Mouse (Mus musculus) R1 (cell line): ENCODE results near the gene Nelfcd.

Source experiments
- DNase-seq: peaks from one replicate; pipeline ENCODE4 v3.0.0-alpha.2; 2018; ENCODE audit warnings: low read depth, low spot score

Nelfcd gene

DNA sequence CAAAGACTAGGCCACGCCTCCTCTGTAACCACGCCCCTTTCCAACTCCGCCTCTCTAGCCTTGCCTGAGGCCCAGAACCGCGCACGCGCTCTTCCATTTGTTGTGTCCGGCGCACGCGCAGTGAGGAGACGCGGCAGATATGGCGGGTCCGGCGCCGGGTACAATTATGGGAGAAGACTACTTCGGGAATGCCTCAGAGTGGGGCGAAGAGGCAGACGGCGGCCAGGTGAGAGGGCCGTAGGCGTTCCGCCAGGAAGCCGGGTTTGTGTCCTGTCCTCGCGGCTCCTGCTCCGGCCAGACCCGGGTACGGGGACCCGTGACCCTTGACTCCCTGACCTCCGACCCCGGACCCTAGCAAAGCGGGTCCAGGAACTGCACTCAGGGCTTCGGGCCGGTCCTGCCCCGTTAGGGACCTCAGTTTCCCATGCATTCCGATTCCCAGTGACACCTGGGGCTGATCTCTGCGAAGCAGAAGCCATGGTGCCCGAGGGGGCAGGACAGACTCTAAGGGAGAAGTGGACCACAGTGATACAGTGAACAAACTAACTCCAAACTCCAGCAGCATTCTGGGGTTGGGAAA, at the start of gene Nelfcd:
Gene Nelfcd, plus strand, starts transcription at position 74 of the 580 bp plus-strand sequence.
- DNase-seq = peak; percentile 95

DNA sequence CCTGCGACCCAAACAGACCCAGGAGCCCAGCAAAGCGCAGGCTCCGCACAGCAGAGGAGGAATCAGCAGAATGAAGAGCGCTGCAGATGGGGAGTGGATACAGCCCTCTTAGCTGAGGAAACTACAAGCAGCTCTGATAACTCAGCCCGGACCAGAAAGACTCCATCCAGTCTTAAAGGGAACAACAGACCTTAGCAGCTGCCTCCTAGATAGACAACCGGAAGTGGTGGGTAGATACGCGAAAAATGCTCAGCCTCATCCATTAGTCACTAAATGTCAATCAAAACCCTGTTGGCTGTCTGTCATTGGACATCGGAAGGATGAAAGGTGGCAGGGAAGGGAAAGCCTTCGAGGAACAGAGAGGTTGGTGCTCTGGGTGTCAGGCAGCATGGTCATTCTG, 49.0 kb upstream of the Nelfcd start:
- no peak for DNase-seq

DNA sequence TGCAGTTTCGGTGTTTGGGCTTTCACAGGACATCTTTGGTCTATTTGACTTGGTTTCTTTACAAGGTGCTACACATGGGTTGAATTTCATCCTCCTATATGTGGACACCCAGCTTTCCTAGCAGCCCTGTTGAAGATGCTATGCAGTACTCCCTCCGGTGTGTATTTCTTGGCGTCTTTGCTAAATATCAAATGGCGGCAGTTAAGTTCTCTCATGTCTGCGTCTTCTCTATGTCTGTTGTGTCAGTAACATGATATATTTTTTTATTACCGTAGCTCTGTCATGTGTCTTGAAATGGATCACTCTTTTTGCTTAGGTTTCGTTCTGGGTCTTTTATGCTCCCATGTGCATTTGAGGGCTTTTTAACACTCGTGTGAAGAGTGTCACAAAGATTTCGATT, 34.6 kb upstream of the Nelfcd start:
- DNase-seq = no peak

DNA sequence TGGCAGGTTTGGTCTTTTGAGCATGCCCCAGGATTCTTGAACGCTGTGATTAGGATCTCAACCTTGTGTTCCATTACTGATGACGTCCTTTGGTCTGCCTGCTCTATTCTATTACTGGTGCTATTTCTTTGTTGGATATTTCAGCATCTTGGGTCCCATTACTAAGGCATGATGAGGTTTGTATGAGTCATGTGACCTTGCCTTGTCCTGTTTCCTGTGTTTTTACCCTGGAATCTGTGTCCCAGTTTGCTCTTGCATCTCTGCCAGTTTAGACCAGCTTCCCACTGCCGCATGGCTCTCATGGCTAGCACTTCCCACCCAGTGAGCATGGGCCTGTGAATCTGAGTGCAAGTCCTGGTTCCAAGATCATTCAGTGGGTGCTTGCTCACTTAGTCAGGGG, 23.7 kb upstream of the Nelfcd start:
- DNase-seq = no peak

DNA sequence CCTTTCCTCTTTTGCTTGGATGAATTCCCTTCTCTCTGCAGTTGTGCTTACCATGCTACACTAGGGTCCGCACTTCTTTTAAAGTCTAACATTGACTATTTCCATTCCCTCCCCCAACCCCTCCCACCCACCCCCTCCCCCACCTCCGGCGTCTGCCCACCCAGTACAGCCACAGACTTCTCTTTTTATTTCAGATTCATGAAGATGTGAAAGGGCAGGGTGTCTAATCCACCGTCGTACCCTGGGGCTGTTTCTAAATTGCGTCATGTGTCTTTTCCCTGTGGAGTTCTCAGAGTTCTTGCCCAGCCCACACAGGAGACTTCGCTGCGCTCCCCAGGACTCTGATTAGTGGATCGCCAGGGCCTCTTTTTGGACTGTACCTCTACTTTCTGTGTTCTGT, 23.1 kb upstream of the Nelfcd start:
- DNase-seq = no peak

DNA sequence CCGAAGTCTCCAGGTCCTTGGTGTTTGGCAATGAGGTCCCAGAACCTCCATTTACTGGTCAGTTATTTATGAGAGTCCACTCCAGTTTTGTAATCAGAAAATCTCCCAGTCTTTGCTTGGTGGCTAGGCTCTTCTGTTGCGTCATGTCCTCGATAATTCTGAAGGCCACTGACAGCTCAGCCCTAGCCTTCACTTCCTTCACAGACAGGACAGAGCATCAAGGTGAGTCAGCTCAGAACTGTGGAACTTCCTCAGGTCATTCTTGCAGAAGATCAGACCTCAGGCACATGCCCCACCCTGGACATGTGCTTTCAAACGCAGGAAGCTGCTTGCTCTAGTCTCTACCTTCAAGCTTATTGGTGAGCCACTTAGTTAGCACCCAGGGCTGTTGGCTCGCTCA, 22.2 kb upstream of the Nelfcd start:
- DNase-seq = no peak

DNA sequence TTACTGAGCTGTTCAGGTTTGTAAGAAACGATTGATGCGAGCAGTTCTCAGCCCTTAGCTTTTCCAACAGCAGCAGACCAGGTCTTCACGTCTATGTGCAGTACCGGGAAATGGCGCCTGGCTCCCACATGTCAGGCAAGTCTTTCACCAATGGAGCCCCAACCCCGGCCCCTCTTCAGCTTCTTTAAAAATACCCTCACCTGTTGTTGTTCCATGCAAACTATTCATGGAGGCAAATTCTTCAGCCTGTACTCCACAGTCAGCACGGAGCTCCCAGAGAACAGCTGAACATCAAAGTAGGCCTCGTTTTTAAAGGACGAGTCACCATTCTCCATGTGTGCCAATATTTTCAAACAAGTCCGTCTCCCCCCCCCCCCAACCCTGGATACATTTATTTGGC, 19.0 kb upstream of the Nelfcd start:
- DNase-seq = no peak

DNA sequence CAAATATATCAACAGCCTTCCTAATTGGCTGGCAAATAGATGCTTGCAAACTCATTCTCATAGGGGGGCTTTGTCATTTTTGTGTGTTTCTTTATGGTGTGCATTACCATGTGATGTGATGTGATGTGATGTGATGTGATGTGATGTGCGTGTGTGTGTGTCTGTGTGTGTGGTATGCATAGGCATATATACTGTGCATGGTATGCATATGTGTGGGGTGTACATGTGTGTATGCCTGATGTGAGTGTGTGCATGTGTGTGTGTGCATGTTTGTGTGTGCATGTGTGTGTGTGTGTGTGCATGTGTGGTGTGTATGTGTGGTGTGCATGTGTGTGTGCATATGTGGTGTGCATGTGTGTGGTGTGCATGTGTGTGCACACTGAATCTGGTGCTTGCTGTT, 18.5 kb upstream of the Nelfcd start:
- no peak for DNase-seq

DNA sequence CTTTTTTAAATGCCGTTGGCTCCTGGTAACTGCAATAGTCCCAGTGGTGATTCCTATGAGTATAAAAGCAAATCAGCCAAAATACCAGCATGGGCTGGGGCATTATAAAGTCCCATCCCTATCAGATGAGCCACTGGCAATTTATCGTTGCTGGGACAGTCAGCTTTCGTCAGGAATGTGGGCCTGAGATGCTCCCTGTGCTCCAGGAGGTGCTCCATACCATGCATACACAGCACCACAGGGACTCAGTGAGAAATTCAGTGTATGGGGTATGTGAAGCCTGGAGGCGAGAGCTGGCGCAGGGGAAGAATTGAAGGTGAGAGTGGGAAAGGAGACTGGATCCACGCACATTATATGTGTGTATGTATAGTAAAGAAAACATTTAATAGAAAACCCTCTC, 17.7 kb upstream of the Nelfcd start:
- DNase-seq = no peak

DNA sequence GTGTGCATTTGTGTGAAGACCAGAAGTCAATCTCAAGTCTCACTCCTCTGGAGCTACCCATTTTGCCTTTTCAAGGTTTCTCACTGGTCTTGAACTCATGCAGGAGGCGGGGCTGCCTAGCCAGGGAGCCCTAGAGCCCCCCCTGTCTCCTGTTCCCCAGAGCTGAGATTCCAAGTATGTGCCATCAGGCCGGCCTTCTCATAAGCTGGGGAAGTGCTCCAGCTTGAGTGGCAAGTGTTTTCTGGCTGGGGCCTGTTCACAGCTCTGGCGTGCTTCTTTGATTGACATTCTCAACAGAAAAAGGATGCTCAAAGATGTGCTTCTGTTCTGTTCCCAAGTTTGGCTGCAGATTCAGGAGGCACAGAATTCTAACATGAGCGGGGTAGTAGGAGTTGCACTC, 15.2 kb upstream of the Nelfcd start:
- DNase-seq = no peak

DNA sequence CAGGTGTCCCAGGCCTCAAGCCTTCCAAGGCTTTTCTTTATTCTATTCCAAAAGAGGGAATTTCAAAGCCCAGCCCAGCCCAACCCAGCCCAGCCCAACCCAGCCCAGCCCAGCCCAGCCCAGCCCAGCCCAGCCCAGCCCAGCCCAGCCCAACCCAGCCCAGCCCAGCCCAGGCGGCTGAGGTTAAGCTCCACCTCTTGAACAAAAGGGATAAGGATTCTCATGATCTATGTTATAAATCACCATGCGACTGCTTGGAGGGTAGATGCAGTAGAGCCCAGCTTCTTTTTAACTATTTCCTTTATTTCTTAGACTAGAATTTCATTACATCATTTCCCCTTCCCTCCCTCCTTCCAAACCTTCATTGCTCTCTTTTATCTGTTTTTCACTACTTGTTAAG, 5.4 kb upstream of the Nelfcd start:
- DNase-seq = no peak

DNA sequence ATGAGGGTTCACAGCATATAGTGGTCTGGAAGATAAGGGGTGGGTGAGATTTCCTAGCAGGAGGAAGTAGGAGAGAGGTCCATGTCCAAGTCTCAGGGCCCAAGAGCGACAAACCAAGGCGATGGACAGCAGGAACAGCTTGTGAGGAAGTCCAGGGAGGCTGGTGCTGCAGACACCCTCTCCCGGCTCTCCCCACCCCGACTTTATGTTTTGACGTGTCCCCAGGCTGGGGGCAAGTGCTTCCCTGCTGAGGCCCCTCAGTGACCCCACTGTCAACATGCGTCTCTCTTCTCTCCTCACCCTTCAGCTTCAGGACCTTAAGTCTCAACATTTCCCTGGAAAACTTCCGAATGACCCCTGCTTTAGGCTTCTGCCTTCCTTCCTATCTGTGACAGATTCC, 2.5 kb upstream of the Nelfcd start:
- DNase-seq = no peak

DNA sequence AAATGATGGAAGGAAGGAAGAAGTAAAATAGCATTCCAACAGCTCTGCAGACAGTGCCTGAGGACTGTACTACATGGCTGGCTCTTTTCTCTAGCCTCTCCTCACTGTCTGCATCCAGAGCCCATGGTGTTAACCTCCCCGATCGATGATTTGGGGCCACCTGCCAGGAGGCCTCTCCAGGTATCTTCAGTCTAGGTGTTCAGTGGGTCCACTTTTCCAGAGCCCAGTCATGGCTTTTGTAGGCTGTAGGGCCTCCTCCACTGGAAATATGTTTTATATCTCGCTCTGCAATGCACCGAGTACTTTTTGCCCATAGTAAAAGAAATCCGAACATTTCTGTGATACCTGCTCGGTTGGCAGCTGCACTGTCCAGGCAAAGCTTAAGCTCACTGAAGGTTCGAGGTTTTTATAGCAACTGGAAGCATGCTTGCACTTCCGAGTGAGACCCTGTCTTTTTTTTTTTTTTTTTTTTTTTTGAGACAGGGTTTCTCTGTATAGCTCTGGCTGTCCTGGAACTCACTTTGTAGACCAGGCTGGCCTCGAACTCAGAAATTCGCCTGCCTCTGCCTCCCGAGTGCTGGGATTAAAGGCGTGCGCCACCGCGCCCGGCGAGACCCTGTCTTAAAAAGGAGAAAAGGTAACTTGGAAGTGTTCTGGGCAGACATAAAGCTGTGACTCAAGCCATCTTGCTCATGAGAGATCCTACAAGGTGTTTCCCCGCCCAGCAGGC, 438 bp upstream of the Nelfcd start:
- no peak for DNase-seq

DNA sequence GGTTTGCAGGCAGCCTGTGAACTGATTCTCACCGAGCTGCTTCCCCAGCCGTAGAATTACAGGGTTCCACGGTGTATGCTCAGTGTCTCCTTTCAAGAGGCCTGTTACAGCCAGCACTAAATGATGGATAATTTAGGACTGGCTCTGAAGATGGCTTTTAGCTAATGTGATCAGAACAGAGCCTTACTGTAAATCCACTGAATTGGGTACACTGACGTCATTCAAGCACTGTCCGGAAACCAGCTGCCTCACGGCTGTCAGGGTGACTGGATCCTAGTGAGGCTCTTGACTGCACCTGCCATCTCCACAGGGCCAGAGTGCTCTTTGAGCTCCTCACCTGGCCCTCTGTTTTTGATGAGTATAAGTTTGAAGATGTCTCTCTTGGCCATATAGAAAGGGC, 5.5 kb downstream of the Nelfcd start:
- DNase-seq = no peak

DNA sequence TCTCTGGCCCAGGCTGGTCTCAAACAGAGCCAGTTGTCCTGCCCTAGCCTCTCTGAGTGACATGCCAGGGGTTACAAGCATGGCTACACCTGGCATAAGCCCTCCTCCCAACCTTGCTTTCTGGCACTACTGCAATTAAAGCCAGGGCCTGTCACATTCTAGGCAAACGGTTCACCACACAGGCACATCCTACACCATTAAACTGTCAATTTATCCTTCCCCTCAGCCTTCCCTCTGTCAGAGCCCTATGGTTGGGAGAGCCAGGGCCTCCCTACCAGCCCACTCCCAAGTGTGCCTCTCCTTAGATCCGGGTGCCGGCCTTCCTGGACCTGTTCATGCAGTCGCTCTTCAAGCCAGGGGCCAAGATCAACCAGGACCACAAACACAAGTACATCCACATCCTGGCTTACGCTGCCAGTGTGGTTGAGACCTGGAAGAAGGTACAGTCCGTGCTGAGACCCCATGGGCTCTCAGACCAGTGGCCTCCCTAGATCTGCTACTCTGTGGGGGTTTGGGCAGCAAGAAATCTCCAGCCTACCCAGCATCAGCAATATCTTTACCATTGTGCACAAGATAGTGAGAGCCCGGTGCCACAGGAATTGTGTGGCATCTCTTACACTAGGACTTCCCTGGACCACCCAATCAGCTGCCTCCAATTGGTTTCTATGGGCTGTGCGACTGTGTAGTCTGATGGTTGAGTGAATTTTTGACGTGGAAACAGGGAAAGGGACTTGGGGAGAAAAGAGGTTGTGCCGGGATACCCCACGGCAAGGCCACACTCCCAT, 8.9 kb downstream of the Nelfcd start:
- no peak for DNase-seq

DNA sequence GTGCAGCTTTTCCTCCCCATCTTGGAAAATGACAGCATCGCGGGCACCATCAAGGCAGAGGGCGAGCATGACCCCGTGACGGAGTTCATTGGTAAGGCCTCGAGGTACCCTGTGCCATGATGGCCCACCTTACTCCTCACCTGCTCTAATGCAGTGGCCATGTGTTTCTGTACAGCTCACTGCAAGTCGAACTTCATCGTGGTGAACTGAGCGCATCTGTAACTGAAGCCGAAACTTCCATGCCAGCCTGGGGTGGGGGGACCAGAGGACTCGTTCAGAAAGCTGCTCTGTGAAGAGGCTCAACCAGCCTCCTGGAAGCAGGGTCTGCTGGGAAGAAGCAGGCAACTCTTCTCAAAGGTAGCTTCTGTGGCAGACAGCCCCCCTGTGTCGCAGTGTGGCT, 11.3 kb downstream of the Nelfcd start:
- DNase-seq = no peak

DNA sequence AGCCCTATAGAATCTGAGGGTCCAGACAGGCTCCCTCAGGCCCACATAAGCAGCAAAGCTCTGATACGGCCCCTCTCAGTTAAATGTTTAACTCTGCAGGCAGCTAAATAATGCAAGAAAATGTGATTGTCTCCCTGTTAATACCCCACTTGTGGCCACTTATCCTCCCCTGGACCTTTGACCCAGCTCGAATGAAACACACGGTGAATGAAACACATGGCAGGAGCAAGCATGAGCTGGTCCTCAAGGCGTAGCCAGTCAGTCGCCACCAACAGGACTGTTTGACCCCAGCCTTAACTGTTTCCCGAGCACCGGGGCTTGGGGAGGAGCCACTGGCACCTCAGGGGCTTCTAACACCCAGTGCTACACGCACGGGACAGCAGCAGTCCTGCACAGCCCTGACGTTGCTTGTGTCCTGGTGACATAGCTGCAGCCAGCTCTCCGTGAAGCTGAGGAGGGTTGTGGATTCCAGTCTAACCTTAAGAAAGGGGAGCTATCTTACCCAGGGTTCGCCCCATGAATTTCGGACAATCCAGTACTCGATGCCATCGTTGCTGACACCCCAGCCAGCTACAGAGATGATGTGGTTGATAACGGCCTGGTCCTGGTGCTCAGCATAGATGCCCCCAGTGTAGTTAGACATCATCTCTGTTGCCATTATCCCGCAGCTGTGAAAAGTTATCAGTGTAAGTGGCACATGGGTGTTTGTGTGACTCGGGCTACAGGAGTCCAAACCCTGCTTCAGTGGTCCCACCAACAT, 12.7 kb downstream of the Nelfcd start:
- no peak for DNase-seq

DNA sequence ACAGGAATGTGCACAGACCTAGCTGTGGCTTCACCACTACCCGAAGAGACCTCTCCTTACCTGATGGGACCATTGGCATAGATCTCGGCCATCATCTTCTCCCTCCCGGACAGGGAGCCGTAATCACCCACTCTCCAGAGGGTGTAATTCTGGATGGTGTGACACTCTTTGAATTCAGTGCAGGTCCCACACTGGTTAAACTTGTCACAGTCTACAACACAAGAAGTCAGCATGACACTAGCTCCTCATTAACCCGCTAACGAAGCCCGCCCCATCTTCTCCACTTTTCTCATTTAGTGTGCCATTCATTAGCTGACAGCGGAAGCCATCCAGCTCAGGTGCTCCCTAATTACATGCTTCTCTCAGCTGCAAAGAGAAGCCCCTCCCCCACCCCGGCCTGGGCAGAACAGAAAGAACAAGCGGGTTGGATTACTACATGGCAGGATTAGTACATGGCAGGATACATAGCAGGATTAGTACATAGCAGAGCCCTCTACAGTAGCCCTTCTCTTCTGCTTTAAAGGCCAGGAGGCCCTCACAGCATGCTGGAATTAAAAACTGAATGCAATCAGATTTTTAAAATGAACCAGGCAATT, 13.5 kb downstream of the Nelfcd start:
- DNase-seq = no peak

DNA sequence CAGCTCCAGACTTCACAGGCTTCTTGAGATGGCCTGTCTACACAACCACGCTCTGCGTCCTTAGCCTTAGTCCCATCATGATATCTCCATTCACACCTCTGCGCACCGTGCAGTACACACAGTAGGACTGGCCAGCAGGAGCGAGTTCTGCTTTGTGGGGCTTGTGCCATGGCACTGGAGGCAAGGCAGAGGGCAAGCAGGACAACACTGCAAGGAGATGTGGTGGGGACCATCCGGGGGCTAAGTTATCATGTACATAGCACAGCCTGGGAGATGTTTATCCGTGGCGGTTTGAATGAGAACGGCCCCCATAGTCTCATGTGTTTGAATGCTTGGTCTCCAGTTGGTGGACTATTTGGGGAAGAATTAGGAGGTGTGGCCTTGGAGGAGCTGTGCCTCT, 19.3 kb downstream of the Nelfcd start:
- DNase-seq = no peak

DNA sequence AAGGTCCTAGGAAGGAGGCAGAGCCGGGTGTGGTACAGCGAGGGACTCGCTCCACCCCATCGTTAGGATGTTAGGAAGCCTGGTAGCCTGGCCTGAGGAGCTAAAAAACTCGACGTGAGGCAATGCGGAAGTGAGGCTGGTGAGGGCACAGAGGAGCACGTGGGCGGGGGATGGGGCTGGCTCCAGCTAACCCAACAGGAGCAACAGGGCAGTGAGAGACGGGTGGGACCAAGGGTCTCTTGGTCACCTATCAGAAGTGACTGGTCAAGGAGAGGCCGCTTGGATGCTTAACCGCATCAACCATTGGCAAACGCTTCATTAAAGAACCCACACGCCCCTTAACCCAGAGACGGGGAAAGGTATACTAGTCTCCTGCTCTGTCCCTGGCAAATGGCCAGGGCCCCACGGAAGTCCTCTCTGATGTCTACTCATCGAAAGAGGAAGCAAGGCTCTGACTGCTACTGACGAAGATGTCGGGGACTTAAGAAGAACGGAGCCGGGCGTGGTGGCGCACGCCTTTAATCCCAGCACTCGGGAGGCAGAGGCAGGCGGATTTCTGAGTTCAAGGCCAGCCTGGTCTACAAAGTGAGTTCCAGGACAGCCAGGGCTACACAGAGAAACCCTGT, 20.6 kb downstream of the Nelfcd start:
- DNase-seq = no peak

DNA sequence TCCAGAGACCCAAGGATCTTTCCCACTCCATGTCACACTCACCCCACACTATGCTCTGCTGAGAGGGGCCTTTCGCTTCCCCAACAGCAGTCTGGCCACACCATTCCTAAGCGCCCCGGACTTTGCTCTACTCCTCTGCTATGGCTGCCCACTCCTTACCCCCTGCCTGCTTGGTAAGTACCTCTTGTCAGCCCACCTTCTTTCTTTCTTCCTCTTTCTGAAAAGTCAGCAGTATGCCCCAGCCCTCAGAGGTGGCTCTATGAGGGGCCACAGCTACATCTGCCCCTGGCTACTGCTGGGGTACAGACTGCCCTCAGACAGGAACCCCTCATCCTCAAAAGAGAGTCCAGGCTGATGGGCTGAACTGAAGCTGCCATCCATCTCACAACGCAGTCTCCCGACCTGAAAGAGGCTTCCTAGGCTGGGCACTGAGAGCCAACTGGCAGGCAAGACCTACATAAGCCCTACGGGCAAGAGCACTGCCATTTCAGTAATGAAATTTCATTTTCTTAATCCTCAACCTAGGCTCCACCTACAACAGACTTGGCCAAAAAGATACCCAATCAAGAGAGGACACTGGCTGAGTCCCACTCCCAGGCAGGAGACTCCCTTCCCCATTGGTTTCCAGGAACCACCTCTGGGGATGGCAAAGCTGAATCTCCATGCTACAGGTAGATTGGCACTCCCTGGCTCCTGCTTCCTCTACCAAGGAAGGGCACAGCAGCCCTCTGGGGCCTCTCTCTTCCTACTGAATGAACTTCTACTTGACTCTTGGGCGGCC, 21.5 kb downstream of the Nelfcd start:
- DNase-seq = no peak
